Mouse (Mus musculus) liver, embryonic 14.5 days (tissue): ENCODE measurements at regions not wholly inside any gene's neighbourhood (a gene's known extent, or its start where the extent isn't known, plus 50 kb on each side); places are given as distances from the start of the nearest gene placed in this dataset.

Source experiments
- ATAC-seq: fragments of 200-750 bp; cut with Nextera tagmentation; 2 replicates; pipeline ENCODE4 v1.8.0; 2017; ENCODE audit warnings: moderate number of reproducible peaks, mild to moderate bottlenecking, moderate library complexity; ENCODE audit not compliant: insufficient read depth
- DNase-seq, 3 experiments: peaks; one replicate each; pipeline ENCODE4 v3.0.0-alpha.2; 2012 to 2013; ENCODE audit warnings: low read depth in 3 of 3, low spot score in 3 of 3
- H3K27ac ChIP-seq: fragments of 300-500 bp; sonication (generic); 2 replicates; pipeline ENCODE4 v1.5.1; 2014; ENCODE audit warnings: moderate library complexity, mild to moderate bottlenecking, control low read depth, inconsistent platforms
- H3K27me3 ChIP-seq: fragments of 300-500 bp; sonication (generic); 2 replicates; pipeline ENCODE4 v1.6.1; 2014; ENCODE audit warnings: mild to moderate bottlenecking, low read length, moderate library complexity; ENCODE audit not compliant: control insufficient read depth, insufficient read depth
- H3K36me3 ChIP-seq: fragments of 300-500 bp; sonication (generic); replicated peaks from 2 replicates; pipeline ENCODE4 v1.6.1; 2014; ENCODE audit warnings: low read depth; ENCODE audit not compliant: control insufficient read depth, insufficient read depth
- H3K4me1 ChIP-seq, 2 experiments: fragments of 200-500 bp in 1 of 2; fragments of 300-500 bp in 1 of 2; sonication (generic) in 1 of 2; replicated peaks; 2 replicates each; pipeline ENCODE4 v1.6.1; 2012 to 2014; ENCODE audit warnings: antibody characterized with exemption in 1 of 2, inconsistent platforms in 1 of 2, low read length in 1 of 2; ENCODE audit not compliant: control insufficient read depth in 2 of 2, insufficient read depth in 2 of 2
- H3K4me2 ChIP-seq: fragments of 300-500 bp; sonication (generic); 2 replicates; pipeline ENCODE4 v1.6.1; 2014; ENCODE audit warnings: low read depth, mild to moderate bottlenecking, control low read depth, moderate library complexity
- H3K4me3 ChIP-seq, 2 experiments: fragments of 200-500 bp in 1 of 2; fragments of 300-500 bp in 1 of 2; sonication (generic) in 1 of 2; 2 replicates each; pipeline ENCODE4 v1.5.1; 2012 to 2014; ENCODE audit warnings: low read depth in 2 of 2, low read length in 2 of 2, mild to moderate bottlenecking in 2 of 2, control low read depth in 1 of 2, inconsistent platforms in 1 of 2, moderate library complexity in 1 of 2; ENCODE audit not compliant: insufficient read depth in 1 of 2
- H3K9ac ChIP-seq: fragments of 300-500 bp; sonication (generic); replicated peaks from 2 replicates; pipeline ENCODE4 v1.6.1; 2014; ENCODE audit warnings: mild to moderate bottlenecking, control low read depth, moderate library complexity
- H3K9me3 ChIP-seq: fragments of 300-500 bp; sonication (generic); 2 replicates; pipeline ENCODE4 v1.6.1; 2016; ENCODE audit warnings: low read length, mixed read lengths; ENCODE audit not compliant: control insufficient read depth
- CTCF ChIP-seq: IDR thresholded peaks from 2 replicates; pipeline ENCODE4 v1.5.1; 2016; ENCODE audit warnings: antibody characterized with exemption, low read depth, control low read depth
- EP300 ChIP-seq: IDR thresholded peaks from 2 replicates; pipeline ENCODE4 v1.6.1; 2016; ENCODE audit warnings: antibody characterized with exemption, low read depth
- WGBS: fragments of 180-500 bp; shearing (Covaris S2); extraction: QIAGEN DNeasy Blood & Tissue Kit; methylation state at CpG from one replicate; pipeline ENCODE4 v1.1.7; 2014; ENCODE audit not compliant: insufficient replicate concordance; 5-methylcytosine and 5-hydroxymethylcytosine counted together

GRCm38 (mm10) chr9:50188576-50189070, 156.1 kb downstream of the Rpl10-ps3 start:
- Histone ChIP-seq H3K27ac (no peak overlapping the region), H3K9me3 (no peaks in the 10 kb centered on the region), H3K27me3 (no peaks in the 10 kb centered on the region), H3K9ac (no peak overlapping the region), H3K36me3 (no peaks in the 10 kb centered on the region), H3K4me3 (no peak overlapping the region), H3K4me1 (no peaks in the 10 kb centered on the region), H3K4me2 (no peak overlapping the region)
- WGBS, result 58% methylated on average over 6 of the region's 6 CpGs
- ATAC-seq, result no peak
- TF ChIP-seq CTCF (no peak), EP300 (no peak)
- DNase-seq, result no peak

GRCm38 (mm10) chr9:50181360-50181759, 163.4 kb downstream of the Rpl10-ps3 start:
- TF ChIP-seq CTCF (no peak), EP300 (no peak)
- Histone ChIP-seq H3K27ac (no peak overlapping the region), H3K4me2 (no peak overlapping the region), H3K4me3 (no peak overlapping the region), H3K9ac (no peak overlapping the region), H3K36me3 (no peaks in the 10 kb centered on the region), H3K4me1 (no peaks in the 10 kb centered on the region), H3K27me3 (no peaks in the 10 kb centered on the region), H3K9me3 (no peaks in the 10 kb centered on the region)
- 42% methylated on average over 2 of the region's 2 CpGs for WGBS
- no peak for ATAC-seq
- DNase-seq, result no peak

DNA sequence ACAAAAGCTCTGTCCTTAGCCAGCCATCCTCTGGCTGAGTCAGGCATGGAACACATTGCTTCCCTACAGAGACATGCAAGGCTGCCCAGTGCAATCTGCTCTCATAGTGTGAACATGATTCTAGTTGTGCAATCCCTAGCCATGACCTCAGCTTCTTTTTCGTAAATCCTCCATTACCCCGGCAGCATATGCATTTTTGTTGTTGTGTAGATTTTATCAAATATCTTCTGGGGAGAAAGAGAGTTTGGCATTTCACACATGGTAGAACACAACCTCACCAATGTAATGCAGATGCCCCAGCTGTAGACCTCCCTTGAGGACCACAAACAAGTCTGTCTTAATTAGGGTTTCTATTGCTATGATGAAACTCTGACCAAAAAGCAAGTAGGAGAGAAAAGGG, 168.6 kb downstream of the Rpl10-ps3 start:
- no peak for DNase-seq

DNA sequence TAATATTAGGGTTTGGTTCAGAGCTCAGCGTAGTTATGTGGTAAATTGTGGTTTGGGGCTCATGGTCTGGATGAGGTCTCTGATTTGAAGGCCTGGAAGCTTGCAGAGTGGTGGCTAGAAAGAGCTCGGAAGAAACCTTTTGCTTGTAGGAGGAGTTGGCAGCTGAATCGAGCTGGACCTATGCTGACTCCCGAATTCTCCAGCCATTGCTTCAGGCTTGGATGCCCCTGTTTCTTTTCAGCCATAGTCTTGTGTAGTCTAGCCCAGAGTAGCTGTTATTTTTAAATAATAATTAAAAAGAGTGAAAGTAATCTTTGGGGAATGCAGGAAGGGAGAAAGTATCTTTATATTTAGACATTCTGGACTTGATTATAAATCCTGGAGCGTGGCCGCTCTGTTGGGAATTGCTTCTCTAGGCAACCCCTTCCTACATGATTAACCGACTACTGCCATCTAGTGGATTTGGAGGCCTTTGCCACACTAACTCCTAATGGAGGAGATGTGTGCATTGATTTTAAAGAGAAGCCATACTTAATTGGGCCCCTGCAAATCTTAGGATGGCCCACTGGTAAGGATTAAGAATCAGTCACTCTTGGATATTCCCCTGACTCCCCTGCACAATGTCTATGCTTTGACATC, 172.8 kb downstream of the Rpl10-ps3 start:
- H3K9ac ChIP-seq, result no peak overlapping the region
- no peak overlapping the region for H3K27ac ChIP-seq
- 32% methylated on average over 7 of the region's 7 CpGs for WGBS
- no peaks in the 10 kb centered on the region for H3K36me3 ChIP-seq
- no peaks in the 10 kb centered on the region for H3K27me3 ChIP-seq
- no peaks in the 10 kb centered on the region for H3K9me3 ChIP-seq
- no peak overlapping the region for H3K4me2 ChIP-seq
- H3K4me3 ChIP-seq, result no peak overlapping the region
- DNase-seq, result peak in 1 of 3 experiments; percentile 1
- TF ChIP-seq CTCF, result peak; percentile 42; the same call in 1 of the 2 replicates
- TF ChIP-seq EP300, result no peak
- H3K4me1 ChIP-seq, result no peaks in the 10 kb centered on the region
- no peak for ATAC-seq

More for the DNA sequence above, 168.6 kb downstream of the Rpl10-ps3 start:
- Histone ChIP-seq H3K27ac (no peak overlapping the region), H3K36me3 (no peaks in the 10 kb centered on the region), H3K4me3 (no peak overlapping the region), H3K27me3 (no peaks in the 10 kb centered on the region), H3K9me3 (no peaks in the 10 kb centered on the region), H3K4me1 (no peaks in the 10 kb centered on the region), H3K9ac (no peak overlapping the region), H3K4me2 (no peak overlapping the region)
- WGBS, result 65% methylated on average over 2 of the region's 2 CpGs
- ATAC-seq, result no peak
- no peak for TF ChIP-seq CTCF
- no peak for TF ChIP-seq EP300

DNA sequence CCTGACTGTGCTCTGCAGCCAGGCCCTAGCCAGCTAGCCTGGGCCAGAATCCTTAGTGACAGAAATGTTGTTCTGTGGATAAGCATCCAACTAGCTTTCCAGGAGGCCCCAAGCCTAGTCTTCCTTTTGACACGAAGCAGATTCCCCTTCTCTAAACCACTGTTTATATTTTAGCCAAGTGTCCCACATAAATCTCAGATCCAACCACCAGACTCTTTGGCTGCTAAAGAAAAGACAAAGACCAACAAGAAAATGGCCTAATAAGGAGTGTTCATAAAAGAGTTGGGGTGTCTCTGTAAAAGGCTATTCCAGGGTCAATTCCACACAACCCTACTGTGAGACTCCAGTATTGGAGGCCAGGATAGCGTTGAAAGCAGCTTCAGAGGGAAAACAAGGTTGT, 173.6 kb downstream of the Rpl10-ps3 start:
- TF ChIP-seq EP300 (no peak), CTCF (no peak)
- H3K4me3 ChIP-seq, result no peak overlapping the region
- no peaks in the 10 kb centered on the region for H3K9me3 ChIP-seq
- no peaks in the 10 kb centered on the region for H3K27me3 ChIP-seq
- H3K4me1 ChIP-seq, result no peaks in the 10 kb centered on the region
- H3K27ac ChIP-seq, result no peak overlapping the region
- no peak overlapping the region for H3K4me2 ChIP-seq
- no peaks in the 10 kb centered on the region for H3K36me3 ChIP-seq
- ATAC-seq, result no peak
- WGBS, result 28% methylated on average over 2 of the region's 2 CpGs
- no peak for DNase-seq
- H3K9ac ChIP-seq, result no peak overlapping the region
